Mouse (Mus musculus) forebrain, embryonic 11.5 days (tissue): ENCODE data around the gene Cbln3. TPM values are rescaled to one million over a fixed set of nuclear protein-coding genes. Genes with fewer than 3 reads are reported as not detected.

Source experiments
- ATAC-seq: fragments of 200-750 bp; cut with Nextera tagmentation; replicated peaks from 2 replicates; pipeline ENCODE4 v1.8.0; 2017; ENCODE audit warnings: moderate TSS enrichment; ENCODE audit not compliant: low FRiP score
- DNase-seq: peaks from one replicate; pipeline ENCODE4 v3.0.0-alpha.2; 2017; ENCODE audit warnings: low spot score
- H3K27ac ChIP-seq: fragments of 300-500 bp; sonication (generic); 2 replicates; pipeline ENCODE4 v1.5.1; 2014; ENCODE audit warnings: low read depth, low read length
- H3K27me3 ChIP-seq: fragments of 300-500 bp; sonication (generic); 2 replicates; pipeline ENCODE4 v1.6.1; 2014; ENCODE audit warnings: mild to moderate bottlenecking, low read length, mixed read lengths; ENCODE audit not compliant: control insufficient read depth, insufficient read depth
- H3K36me3 ChIP-seq: fragments of 300-500 bp; sonication (generic); 2 replicates; pipeline ENCODE4 v1.6.1; 2014; ENCODE audit warnings: mild to moderate bottlenecking, low read length, moderate library complexity, mixed read lengths; ENCODE audit not compliant: control insufficient read depth, insufficient read depth
- H3K4me1 ChIP-seq: fragments of 300-500 bp; sonication (generic); replicated peaks from 2 replicates; pipeline ENCODE4 v1.6.1; 2014; ENCODE audit warnings: low read length, mixed read lengths; ENCODE audit not compliant: control insufficient read depth, insufficient read depth
- H3K4me2 ChIP-seq: fragments of 300-500 bp; sonication (generic); 2 replicates; pipeline ENCODE4 v1.6.1; 2014; ENCODE audit warnings: low read depth, mild to moderate bottlenecking, low read length, moderate library complexity, mixed read lengths; ENCODE audit not compliant: severe bottlenecking
- H3K4me3 ChIP-seq: fragments of 300-500 bp; sonication (generic); 2 replicates; pipeline ENCODE4 v1.5.1; 2014; ENCODE audit warnings: low read depth, low read length
- H3K9ac ChIP-seq: fragments of 300-500 bp; sonication (generic); 2 replicates; pipeline ENCODE4 v1.6.1; 2014; ENCODE audit warnings: low read length
- H3K9me3 ChIP-seq: fragments of 300-500 bp; sonication (generic); 2 replicates; pipeline ENCODE4 v1.6.1; 2016; ENCODE audit warnings: low read length, mixed read lengths; ENCODE audit not compliant: control insufficient read depth
- WGBS: fragments of 180-500 bp; shearing (Covaris S2); extraction: QIAGEN DNeasy Blood & Tissue Kit; methylation state at CpG from one replicate; pipeline ENCODE4 v1.1.7; 2014; 5-methylcytosine and 5-hydroxymethylcytosine counted together
- polyA plus RNA-seq: library from polyadenylated mRNA; unstranded; fragments of >200 nt; fragmentation: Nextera tagmentation; extraction: Ambion mirVana; gene quantifications from 2 replicates; pipeline ENCODE4 v1.2.1, GENCODE M21; 2014

The Cbln3 gene
- polyA plus RNA-seq, 1 experiment from 2014 or later, result 0.37 TPM

GRCm38 (mm10) chr14:55873242-55873713 lies 10.9 kb downstream of the Cbln3 start:
- DNase-seq (peak; percentile 53), ATAC-seq (peak; percentile 28; the same call in 1 of the 2 replicates)
- Histone ChIP-seq H3K9me3 (no peaks in the 10 kb centered on the region), H3K27me3 (no peaks in the 10 kb centered on the region), H3K9ac (peak overlapping the region; percentile 49), H3K36me3 (peaks cover 15% of the 10 kb centered on the region; the same call in 1 of the 2 replicates), H3K4me3 (no peak overlapping the region), H3K27ac (no peak overlapping the region), H3K4me2 (0 out of 2 replicates have a peak overlapping the region, but pooled peaks have one; percentile 11), H3K4me1 (peaks cover 5% of the 10 kb centered on the region; the same call in 1 of the 2 replicates)
- WGBS, result 89% methylated on average over 8 of the region's 8 CpGs

- WGBS, result 92% methylated on average over 17 of the region's 17 CpGs
- ATAC-seq (no peak), DNase-seq (no peak)
- Histone ChIP-seq H3K9me3 (no peaks in the 10 kb centered on the region), H3K27me3 (no peaks in the 10 kb centered on the region), H3K36me3 (peaks cover 15% of the 10 kb centered on the region; the same call in 1 of the 2 replicates), H3K4me2 (no peak overlapping the region), H3K4me1 (peaks cover 5% of the 10 kb centered on the region; the same call in 1 of the 2 replicates), H3K4me3 (no peak overlapping the region), H3K27ac (no peak overlapping the region), H3K9ac (no peak overlapping the region)
Measured at GRCm38 (mm10) chr14:55872551-55872950, 11.6 kb downstream of the Cbln3 start.

- H3K36me3 ChIP-seq, result peaks cover 15% of the 10 kb centered on the region; the same call in 1 of the 2 replicates
- WGBS, result 90% methylated on average over 12 of the region's 12 CpGs
- H3K27ac ChIP-seq, result no peak overlapping the region
- DNase-seq (no peak), ATAC-seq (no peak)
- no peak overlapping the region for H3K9ac ChIP-seq
- H3K4me1 ChIP-seq, result peaks cover 5% of the 10 kb centered on the region; the same call in 1 of the 2 replicates
- no peaks in the 10 kb centered on the region for H3K9me3 ChIP-seq
- H3K4me3 ChIP-seq, result no peak overlapping the region
- H3K4me2 ChIP-seq, result no peak overlapping the region
- no peaks in the 10 kb centered on the region for H3K27me3 ChIP-seq
Measured at GRCm38 (mm10) chr14:55872039-55872438, 12.2 kb downstream of the Cbln3 start.

- no peak overlapping the region for H3K9ac ChIP-seq
- ATAC-seq (no peak), DNase-seq (peak; percentile 44)
- WGBS, result 98% methylated on average over 6 of the region's 6 CpGs
- H3K9me3 ChIP-seq, result no peaks in the 10 kb centered on the region
- no peaks in the 10 kb centered on the region for H3K27me3 ChIP-seq
- no peak overlapping the region for H3K27ac ChIP-seq
- H3K36me3 ChIP-seq, result peaks cover 15% of the 10 kb centered on the region; the same call in 1 of the 2 replicates
- no peak overlapping the region for H3K4me3 ChIP-seq
- H3K4me2 ChIP-seq, result no peak overlapping the region
- peaks cover 5% of the 10 kb centered on the region; the same call in 1 of the 2 replicates for H3K4me1 ChIP-seq
Measured at GRCm38 (mm10) chr14:55869538-55869937, 14.7 kb downstream of the Cbln3 start.

- H3K4me3 ChIP-seq, result no peak overlapping the region
- WGBS, result 93% methylated on average over 14 of the region's 14 CpGs
- H3K9ac ChIP-seq, result no peak overlapping the region
- H3K9me3 ChIP-seq, result no peaks in the 10 kb centered on the region
- DNase-seq (peak; percentile 6), ATAC-seq (no peak)
- H3K4me1 ChIP-seq, result 0 out of 2 replicates have a peak, but pooled peaks cover 2% of the 10 kb centered on the region
- no peak overlapping the region for H3K4me2 ChIP-seq
- no peak overlapping the region for H3K27ac ChIP-seq
- no peaks in the 10 kb centered on the region for H3K27me3 ChIP-seq
- peaks cover 15% of the 10 kb centered on the region; the same call in 1 of the 2 replicates for H3K36me3 ChIP-seq
Measured at GRCm38 (mm10) chr14:55868230-55869026, 15.8 kb downstream of the Cbln3 start.

GRCm38 (mm10) chr14:55866962-55867361 lies 17.2 kb downstream of the Cbln3 start:
- ATAC-seq (no peak), DNase-seq (peak; percentile 74)
- H3K27ac ChIP-seq, result no peak overlapping the region
- H3K4me1 ChIP-seq, result 0 out of 2 replicates have a peak, but pooled peaks cover 2% of the 10 kb centered on the region
- no peaks in the 10 kb centered on the region for H3K9me3 ChIP-seq
- H3K36me3 ChIP-seq, result peaks cover 15% of the 10 kb centered on the region; the same call in 1 of the 2 replicates
- 39% methylated on average over 4 of the region's 4 CpGs for WGBS
- no peak overlapping the region for H3K4me3 ChIP-seq
- H3K27me3 ChIP-seq, result no peaks in the 10 kb centered on the region
- H3K4me2 ChIP-seq, result no peak overlapping the region
- no peak overlapping the region for H3K9ac ChIP-seq

- Histone ChIP-seq H3K9me3 (no peaks in the 10 kb centered on the region), H3K27ac (no peak overlapping the region), H3K36me3 (peaks cover 2% of the 10 kb centered on the region; the same call in 1 of the 2 replicates), H3K4me2 (no peak overlapping the region), H3K4me3 (no peak overlapping the region), H3K27me3 (no peaks in the 10 kb centered on the region), H3K4me1 (peaks cover 2% of the 10 kb centered on the region; the same call in 1 of the 2 replicates), H3K9ac (no peak overlapping the region)
- peak; percentile 63 for ATAC-seq
- WGBS, result 34% methylated on average over 7 of the region's 7 CpGs
- DNase-seq, result peak; percentile 86
Measured at GRCm38 (mm10) chr14:55863773-55864172, 20.4 kb downstream of the Cbln3 start.

GRCm38 (mm10) chr14:55862970-55863369 lies 21.2 kb downstream of the Cbln3 start:
- Histone ChIP-seq H3K27me3 (no peaks in the 10 kb centered on the region), H3K4me1 (peaks cover 2% of the 10 kb centered on the region; the same call in 1 of the 2 replicates), H3K4me2 (no peak overlapping the region), H3K36me3 (no peaks in the 10 kb centered on the region), H3K27ac (no peak overlapping the region), H3K9ac (no peak overlapping the region), H3K9me3 (no peaks in the 10 kb centered on the region), H3K4me3 (no peak overlapping the region)
- no peak for ATAC-seq
- no peak for DNase-seq
- 93% methylated on average over 10 of the region's 10 CpGs for WGBS
